Mouse (Mus musculus): ENCODE results near the gene Rbfox2.

GRCm38 (mm10) chr15:77079890-77080361 is 226.9 kb downstream of the Rbfox2 start:
- TF ChIP-seq USF1 (IDR thresholded peaks at IDR 0.05; ENCODE audit: low read depth, low read length) (no peak), MAX (IDR thresholded peaks at IDR 0.05; ENCODE audit: low read length) (no peak), EP300 (IDR thresholded peaks at IDR 0.05; ENCODE audit: low read length) (no peak), RCOR1 (conservative IDR thresholded peaks at IDR 0.05; ENCODE audit: low read depth, low read length) (no peak), ETS1 (conservative IDR thresholded peaks at IDR 0.05; ENCODE audit: low read depth, low read length) (no peak), MAZ (IDR thresholded peaks at IDR 0.05; ENCODE audit: low read depth, low read length) (no peak), ELF1 (IDR thresholded peaks at IDR 0.05; ENCODE audit: low read depth, low read length) (no peak), POLR2AphosphoS2 (IDR thresholded peaks at IDR 0.05; ENCODE audit: low read depth, low read length) (no peak), CTCF (conservative IDR thresholded peaks at IDR 0.05 in 1 of 2, IDR thresholded peaks at IDR 0.05 in 1 of 2; ENCODE audit: low read depth in 2 of 2, low read length in 2 of 2) (no peak), ZKSCAN1 (IDR thresholded peaks at IDR 0.05; ENCODE audit: borderline replicate concordance, low read depth, low read length) (no peak), SMC3 (IDR thresholded peaks at IDR 0.05; ENCODE audit: low read depth, low read length) (no peak), POLR2A (IDR thresholded peaks at IDR 0.05; ENCODE audit: low read depth, low read length) (no peak)
